Mouse (Mus musculus) spleen, adult 2 months (tissue): ENCODE data around the gene Gm5294. TPM values are rescaled to one million over a fixed set of nuclear protein-coding genes. Genes with fewer than 3 reads are reported as not detected.

ENCODE experiments used
- DNase-seq, 2 experiments: peaks; one replicate each; pipeline versions ENCODE4 v3.0.0 to v3.0.0-alpha.2; 2012 to 2021; ENCODE audit warnings: low spot score in 2 of 2, low read depth in 1 of 2
- H3K27ac ChIP-seq: fragments of 200-500 bp; 2 replicates; pipeline ENCODE4 v1.5.1; 2012; ENCODE audit warnings: low read length, inconsistent platforms; ENCODE audit not compliant: insufficient read depth
- H3K27me3 ChIP-seq: fragments of 200-500 bp; 2 replicates; pipeline ENCODE4 v1.6.1; 2012; ENCODE audit warnings: mild to moderate bottlenecking, moderate library complexity, low read length, inconsistent platforms; ENCODE audit not compliant: control insufficient read depth, insufficient read depth
- H3K36me3 ChIP-seq: fragments of 200-500 bp; 2 replicates; pipeline ENCODE4 v1.6.1; 2012; ENCODE audit warnings: mild to moderate bottlenecking, low read length, inconsistent platforms; ENCODE audit not compliant: control insufficient read depth, insufficient read depth
- H3K4me1 ChIP-seq: fragments of 200-500 bp; 2 replicates; pipeline ENCODE4 v1.6.1; 2011; ENCODE audit warnings: inconsistent platforms; ENCODE audit not compliant: control insufficient read depth, insufficient read depth, insufficient read length
- H3K4me3 ChIP-seq: fragments of 200-500 bp; 2 replicates; pipeline ENCODE4 v1.5.1; 2011; ENCODE audit warnings: mild to moderate bottlenecking, inconsistent platforms; ENCODE audit not compliant: insufficient read depth, insufficient read length; ENCODE audit errors: extremely low read depth
- CTCF ChIP-seq: fragments of 200-500 bp; IDR thresholded peaks from 2 replicates; pipeline ENCODE4 v1.5.1; 2011; ENCODE audit warnings: mild to moderate bottlenecking, inconsistent platforms; ENCODE audit not compliant: insufficient read depth, insufficient read length, insufficient replicate concordance; ENCODE audit errors: extremely low read depth
- POLR2A ChIP-seq: fragments of 200-500 bp; IDR thresholded peaks from 2 replicates; pipeline ENCODE4 v1.6.1; 2011; ENCODE audit warnings: low read depth, low read length, inconsistent platforms
- WGBS: fragments of 180-500 bp; shearing (Covaris S2); methylation state at CpG from one replicate; pipeline ENCODE4 v1.1.7; 2018; 5-methylcytosine and 5-hydroxymethylcytosine counted together
- polyA plus RNA-seq: library from polyadenylated mRNA; depleted of rRNA; stranded (reverse); fragments of >200 nt; gene quantifications from 2 replicates; pipeline ENCODE4 v1.2.3, GENCODE M21; 2012; rRNA removed

The Gm5294 gene
- not detected in 2 replicates for polyA plus RNA-seq

DNA sequence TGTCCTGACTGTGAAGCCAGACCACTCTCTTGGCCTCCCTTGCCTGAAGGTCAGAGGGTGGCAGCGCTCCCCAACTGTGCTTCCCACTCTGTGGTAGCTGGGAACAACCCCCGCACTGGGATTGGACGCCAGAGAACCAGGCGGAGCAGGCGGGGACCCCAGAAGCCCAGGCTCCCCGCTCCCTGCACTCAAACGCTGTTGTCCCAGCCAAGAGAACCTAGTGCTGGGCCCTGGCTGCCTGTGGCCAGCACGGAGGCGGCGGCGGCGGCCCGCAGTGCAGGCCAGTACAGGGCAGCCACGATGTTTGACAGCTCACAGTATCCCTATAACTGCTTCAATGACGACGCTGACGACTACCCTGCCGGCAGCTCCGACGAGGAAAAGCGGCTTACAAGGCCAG lies at the start of gene Gm5294:
Gm5294 (plus strand) TSS at position 301 of the 400 bp plus-strand sequence.
- H3K4me1 ChIP-seq = no peaks in the 10 kb centered on the region
- H3K4me3 ChIP-seq = no peak within 1 kb of the TSS
- H3K27ac ChIP-seq = no peak within 1 kb of the TSS
- no peak for DNase-seq
- WGBS = 47% methylated on average over 21 of the region's 21 CpGs
- H3K27me3 ChIP-seq = peaks cover 9% of the 10 kb centered on the region
- TF ChIP-seq POLR2A (no peak), CTCF (no peak)
- no peaks in the 10 kb centered on the region for H3K36me3 ChIP-seq

- Histone ChIP-seq H3K4me3 (no peak overlapping the region), H3K36me3 (no peaks in the 10 kb centered on the region), H3K27ac (no peak overlapping the region), H3K27me3 (no peaks in the 10 kb centered on the region), H3K4me1 (no peaks in the 10 kb centered on the region)
- no peak for DNase-seq
- 90% methylated on average over 5 of the region's 5 CpGs for WGBS
- no peak for TF ChIP-seq POLR2A
- no peak for TF ChIP-seq CTCF
Observed at GRCm38 (mm10) chr5:138775096-138775495, 44.8 kb upstream of the Gm5294 start.

- no peaks in the 10 kb centered on the region for H3K27me3 ChIP-seq
- no peaks in the 10 kb centered on the region for H3K4me1 ChIP-seq
- DNase-seq = no peak
- H3K36me3 ChIP-seq = no peaks in the 10 kb centered on the region
- TF ChIP-seq POLR2A = no peak
- TF ChIP-seq CTCF = no peak
- 84% methylated on average over 1 of the region's 1 CpGs for WGBS
- H3K27ac ChIP-seq = no peak overlapping the region
- no peak overlapping the region for H3K4me3 ChIP-seq
Observed at GRCm38 (mm10) chr5:138776346-138776745, 43.5 kb upstream of the Gm5294 start.

DNA sequence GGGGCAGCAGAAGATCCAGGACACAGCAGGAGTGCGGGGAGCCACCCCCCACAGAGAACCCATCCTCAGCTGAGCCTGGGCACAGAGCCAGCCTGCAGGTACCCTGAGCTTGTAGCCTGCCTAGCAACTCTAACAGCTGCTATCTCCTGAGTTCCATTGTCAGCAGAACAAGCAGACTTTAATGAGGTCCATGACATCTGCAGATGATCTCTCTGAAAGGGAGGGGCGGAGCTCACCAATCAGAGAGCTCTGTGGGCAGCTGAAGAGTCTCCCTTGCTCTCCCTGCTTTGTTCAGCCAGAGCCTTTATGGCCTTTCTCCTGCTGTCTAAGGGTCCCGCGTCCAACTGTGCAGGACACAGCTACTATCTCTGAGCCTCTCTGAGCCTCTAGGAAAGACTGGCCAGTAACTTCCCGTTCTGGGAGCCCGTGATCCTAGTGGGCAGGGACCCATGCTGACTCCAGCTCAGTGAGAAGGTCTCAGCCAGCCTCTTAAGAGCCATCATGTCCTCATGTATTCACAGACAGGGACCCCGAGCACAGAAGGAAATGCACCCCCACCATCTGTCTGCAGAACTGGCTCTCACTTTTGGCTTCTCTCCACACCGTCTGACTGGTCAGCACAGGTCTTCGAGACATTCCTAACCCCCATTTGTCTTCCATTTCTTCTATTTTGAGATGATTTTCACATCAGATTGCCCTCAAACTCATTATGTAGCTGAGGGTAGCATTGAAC lies 41.0 kb upstream of the Gm5294 start:
- DNase-seq = no peak
- Histone ChIP-seq H3K4me1 (no peaks in the 10 kb centered on the region), H3K36me3 (no peaks in the 10 kb centered on the region), H3K27me3 (no peaks in the 10 kb centered on the region), H3K27ac (no peak overlapping the region), H3K4me3 (no peak overlapping the region)
- TF ChIP-seq POLR2A (no peak), CTCF (no peak)
- WGBS = 81% methylated on average over 9 of the region's 9 CpGs

GRCm38 (mm10) chr5:138779655-138780054 lies 40.2 kb upstream of the Gm5294 start:
- no peaks in the 10 kb centered on the region for H3K4me1 ChIP-seq
- 59% methylated on average over 3 of the region's 3 CpGs for WGBS
- H3K27me3 ChIP-seq = no peaks in the 10 kb centered on the region
- H3K27ac ChIP-seq = no peak overlapping the region
- H3K36me3 ChIP-seq = no peaks in the 10 kb centered on the region
- TF ChIP-seq CTCF (no peak), POLR2A (no peak)
- H3K4me3 ChIP-seq = no peak overlapping the region
- no peak for DNase-seq

GRCm38 (mm10) chr5:138782697-138783096 lies 37.2 kb upstream of the Gm5294 start:
- TF ChIP-seq POLR2A (no peak), CTCF (no peak)
- 88% methylated on average over 1 of the region's 1 CpGs for WGBS
- DNase-seq = no peak
- Histone ChIP-seq H3K27me3 (no peaks in the 10 kb centered on the region), H3K4me3 (no peak overlapping the region), H3K36me3 (no peaks in the 10 kb centered on the region), H3K27ac (no peak overlapping the region), H3K4me1 (no peaks in the 10 kb centered on the region)

- no peaks in the 10 kb centered on the region for H3K27me3 ChIP-seq
- WGBS = 89% methylated on average over 8 of the region's 8 CpGs
- no peak overlapping the region for H3K4me3 ChIP-seq
- no peak overlapping the region for H3K27ac ChIP-seq
- H3K36me3 ChIP-seq = no peaks in the 10 kb centered on the region
- DNase-seq = no peak
- TF ChIP-seq CTCF (no peak), POLR2A (no peak)
- no peaks in the 10 kb centered on the region for H3K4me1 ChIP-seq
Observed at GRCm38 (mm10) chr5:138783181-138783580, 36.7 kb upstream of the Gm5294 start.
